Mouse (Mus musculus) heart, adult 2 months (tissue): ENCODE results near the gene Guca2a. TPM values are rescaled to one million over a fixed set of nuclear protein-coding genes. Genes with fewer than 3 reads are reported as not detected.
A peak's percentile ranks its signal among the peaks of the same experiment; 100 is the strongest.

ENCODE experiments used
- DNase-seq, 2 experiments: peaks; one replicate each; pipeline ENCODE4 v3.0.0; 2021
- H3K27ac ChIP-seq: fragments of 200-600 bp; 2 replicates; pipeline ENCODE4 v1.8.1; 2022
- H3K27me3 ChIP-seq: fragments of 200-500 bp; 2 replicates; pipeline ENCODE4 v1.6.1; 2012; ENCODE audit warnings: mild to moderate bottlenecking, low read length, inconsistent platforms, mixed read lengths; ENCODE audit not compliant: control insufficient read depth, insufficient read depth
- H3K36me3 ChIP-seq: fragments of 200-500 bp; 2 replicates; pipeline ENCODE4 v1.6.1; 2012; ENCODE audit warnings: low read length, inconsistent platforms; ENCODE audit not compliant: control insufficient read depth, insufficient read depth
- H3K4me1 ChIP-seq: fragments of 200-500 bp; 2 replicates; pipeline ENCODE4 v1.6.1; 2011; ENCODE audit warnings: low read length; ENCODE audit not compliant: control insufficient read depth, insufficient read depth
- H3K4me3 ChIP-seq: fragments of 200-600 bp; 2 replicates; pipeline ENCODE4 v1.8.1; 2022
- H3K79me2 ChIP-seq: fragments of 200-500 bp; replicated peaks from 2 replicates; pipeline ENCODE4 v1.6.1; 2012; ENCODE audit warnings: mild to moderate bottlenecking, inconsistent platforms, low read length, moderate library complexity, mixed read lengths; ENCODE audit not compliant: control insufficient read depth, insufficient read depth
- H3K9ac ChIP-seq: fragments of 200-500 bp; 2 replicates; pipeline ENCODE4 v1.6.1; 2012; ENCODE audit warnings: low read depth, mild to moderate bottlenecking, control low read depth, inconsistent platforms, low read length, mixed read lengths
- CTCF ChIP-seq: fragments of 200-600 bp; IDR thresholded peaks from 2 replicates; pipeline ENCODE4 v1.8.1; 2022; ENCODE audit warnings: antibody characterized with exemption, mild to moderate bottlenecking, moderate library complexity
- EP300 ChIP-seq: fragments of 200-500 bp; IDR thresholded peaks from 2 replicates; pipeline ENCODE4 v1.6.1; 2011; ENCODE audit warnings: low read depth, low read length, control low read depth; ENCODE audit not compliant: insufficient read depth
- POLR2A ChIP-seq: fragments of 200-500 bp; IDR thresholded peaks from 2 replicates; pipeline ENCODE4 v1.6.1; 2011; ENCODE audit warnings: mild to moderate bottlenecking, low read depth, low read length, control low read depth; ENCODE audit not compliant: insufficient read depth
- WGBS: fragments of 180-500 bp; shearing (Covaris S2); methylation state at CpG from one replicate; pipeline ENCODE4 v1.1.7; 2018; 5-methylcytosine and 5-hydroxymethylcytosine counted together
- intact Hi-C: fragments of 180-260 bp; cut with DNase I; formaldehyde crosslinking; loops from one replicate; pipeline ENCODE4 v1.15.1; 2025
- long read RNA-seq: library from polyadenylated mRNA; stranded (forward); transcript quantifications from one replicate; pipeline ENCODE4 v2.0.0, GENCODE M21; 2021
- polyA plus RNA-seq: library from polyadenylated mRNA; depleted of rRNA; stranded (reverse); fragments of >200 nt; gene quantifications from 2 replicates; pipeline ENCODE4 v1.2.3, GENCODE M21; 2012; rRNA removed
- total RNA-seq, 2 experiments: library from RNA; stranded (reverse); gene quantifications; 2 replicates each; pipeline ENCODE4 v1.2.3; 2021

The Guca2a gene
- total RNA-seq (not detected), polyA plus RNA-seq (0.21 TPM in 1 of 2 replicates, not detected in the other)
- long read RNA-seq = 0 reads

GRCm38 (mm10) chr4:119637176-119637845 lies at the start of gene Guca2a:
Guca2a (plus strand) TSS chr4:119637704.
- H3K4me3 ChIP-seq = no peak within 1 kb of the TSS
- 75% methylated on average over 4 of the region's 4 CpGs for WGBS
- no peak within 1 kb of the TSS for H3K27ac ChIP-seq
- no peak for TF ChIP-seq CTCF
- no peak for TF ChIP-seq EP300
- TF ChIP-seq POLR2A = no peak
- peaks cover 2% of the 10 kb centered on the region for H3K4me1 ChIP-seq
- intact Hi-C loops = no loop called here
- no peaks in the 10 kb centered on the region for H3K27me3 ChIP-seq
- no peaks in the 10 kb centered on the region for H3K79me2 ChIP-seq
- no peak within 1 kb of the TSS for H3K9ac ChIP-seq
- DNase-seq = no peak
- no peaks in the 10 kb centered on the region for H3K36me3 ChIP-seq

- TF ChIP-seq CTCF (peak; percentile 31), POLR2A (no peak)
- DNase-seq = no peak
- no peak overlapping the region for H3K27ac ChIP-seq
These were observed 49.5 kb upstream of the Guca2a start for GRCm38 (mm10) chr4:119588037-119588436.

GRCm38 (mm10) chr4:119589423-119589822 lies 48.1 kb upstream of the Guca2a start:
- 83% methylated on average over 2 of the region's 2 CpGs for WGBS

More at GRCm38 (mm10) chr4:119588037-119588436, 49.5 kb upstream of the Guca2a start:
- peaks cover 2% of the 10 kb centered on the region; the same call in 1 of the 2 replicates for H3K4me1 ChIP-seq
- H3K79me2 ChIP-seq = peaks cover 5% of the 10 kb centered on the region
- H3K4me3 ChIP-seq = no peak overlapping the region
- H3K36me3 ChIP-seq = peaks cover 2% of the 10 kb centered on the region
- WGBS = 99% methylated on average over 2 of the region's 2 CpGs
- no peak overlapping the region for H3K9ac ChIP-seq
- intact Hi-C loops = no loop called here
- H3K27me3 ChIP-seq = no peaks in the 10 kb centered on the region

GRCm38 (mm10) chr4:119590027-119590426 lies 47.5 kb upstream of the Guca2a start:
- WGBS = 81% methylated on average over 1 of the region's 1 CpGs
- intact Hi-C loops = loop anchor here (5.0 kb wide), 1 partner anchor 38 kb away; no protein-coding TSS in a partner anchor
- Histone ChIP-seq H3K27ac (no peak overlapping the region), H3K36me3 (peaks cover 2% of the 10 kb centered on the region), H3K79me2 (peaks cover 6% of the 10 kb centered on the region), H3K4me1 (peaks cover 2% of the 10 kb centered on the region; the same call in 1 of the 2 replicates), H3K4me3 (no peak overlapping the region), H3K27me3 (no peaks in the 10 kb centered on the region), H3K9ac (no peak overlapping the region)
- DNase-seq = no peak
- no peak for TF ChIP-seq CTCF
- TF ChIP-seq POLR2A = no peak

More at GRCm38 (mm10) chr4:119589423-119589822, 48.1 kb upstream of the Guca2a start:
- no peak for DNase-seq
- Histone ChIP-seq H3K27ac (no peak overlapping the region), H3K36me3 (peaks cover 2% of the 10 kb centered on the region), H3K4me3 (no peak overlapping the region), H3K79me2 (peaks cover 6% of the 10 kb centered on the region), H3K9ac (no peak overlapping the region), H3K27me3 (no peaks in the 10 kb centered on the region), H3K4me1 (peaks cover 2% of the 10 kb centered on the region; the same call in 1 of the 2 replicates)
- no peak for TF ChIP-seq POLR2A
- no peak for TF ChIP-seq EP300
- TF ChIP-seq CTCF = no peak
- intact Hi-C loops = no loop called here

GRCm38 (mm10) chr4:119592479-119592878 lies 45.0 kb upstream of the Guca2a start:
- 63% methylated on average over 3 of the region's 3 CpGs for WGBS
- TF ChIP-seq EP300 = no peak
- no peak for TF ChIP-seq CTCF
- TF ChIP-seq POLR2A = no peak
- Histone ChIP-seq H3K79me2 (peaks cover 3% of the 10 kb centered on the region; the same call in 1 of the 2 replicates), H3K4me3 (no peak overlapping the region), H3K27ac (no peak overlapping the region), H3K36me3 (peaks cover 2% of the 10 kb centered on the region), H3K4me1 (peaks cover 2% of the 10 kb centered on the region; the same call in 1 of the 2 replicates), H3K9ac (no peak overlapping the region), H3K27me3 (no peaks in the 10 kb centered on the region)
- intact Hi-C loops = loop anchor here (5.0 kb wide), 1 partner anchor 40 kb away; no protein-coding TSS in a partner anchor
- DNase-seq = no peak

GRCm38 (mm10) chr4:119594331-119594730 lies 43.2 kb upstream of the Guca2a start:
- H3K9ac ChIP-seq = no peak overlapping the region
- no peak overlapping the region for H3K4me3 ChIP-seq
- peaks cover 3% of the 10 kb centered on the region; the same call in 1 of the 2 replicates for H3K79me2 ChIP-seq
- WGBS = 92% methylated on average over 14 of the region's 14 CpGs
- peaks cover 2% of the 10 kb centered on the region for H3K36me3 ChIP-seq
- no peak for DNase-seq
- H3K27ac ChIP-seq = no peak overlapping the region
- H3K4me1 ChIP-seq = peaks cover 2% of the 10 kb centered on the region; the same call in 1 of the 2 replicates
- no peaks in the 10 kb centered on the region for H3K27me3 ChIP-seq
- intact Hi-C loops = loop anchor here (5.0 kb wide), 1 partner anchor 42 kb away; no protein-coding TSS in a partner anchor
- no peak for TF ChIP-seq CTCF
